In genomic region chr8:82865239-82865638, GRCm38 (mm10) we compare ENCODE assay signal across 8 mouse cellular contexts. TPM values are rescaled to one million over a fixed set of nuclear protein-coding genes. Genes with fewer than 3 reads are reported as not detected.
A peak's percentile ranks its signal among the peaks of the same experiment; 100 is the strongest.
DNase-seq lines count a peak whose midpoint lies in the region; ATAC-seq lines count a peak whose summit lies in the region.

No protein-coding gene starts in this region.

- ATAC-seq in megakaryocyte, adult 5-6 weeks (ENCODE audit: poor library complexity, severe bottlenecking), result no peak
- ATAC-seq in intestine, embryonic 16.5 days, result no peak
- no peak for ATAC-seq in neural tube, embryonic 14.5 days (ENCODE audit: low read depth)
- ATAC-seq in activated CD4-positive, CD25-positive, alpha-beta regulatory T cell, adult 4 months, result no peak

- peaks cover 58% of the 10 kb centered on the region for H3K4me1 ChIP-seq in megakaryocyte, embryonic 14.5 days
- peaks cover 4% of the 10 kb centered on the region; the same call in 1 of the 2 replicates for H3K4me1 ChIP-seq in intestine, embryonic 16.5 days (ENCODE audit: control insufficient read depth, insufficient read depth, low read length)
- H3K4me1 ChIP-seq in neural tube, embryonic 14.5 days (ENCODE audit: control insufficient read depth, insufficient read depth, low read length), result peaks cover 12% of the 10 kb centered on the region; the same call in 1 of the 2 replicates

- H3K4me3 ChIP-seq in megakaryocyte, embryonic 14.5 days (replicated peaks), result peak overlapping the region; percentile 100
- H3K4me3 ChIP-seq in intestine, embryonic 16.5 days (ENCODE audit: low read length), result peak overlapping the region; percentile 78
- H3K4me3 ChIP-seq in neural tube, embryonic 14.5 days (ENCODE audit: low read depth, low read length), result peak overlapping the region; percentile 74

- H3K9ac ChIP-seq in intestine, embryonic 16.5 days (ENCODE audit: low read depth, low read length), result no peak overlapping the region
- peak overlapping the region; percentile 93; the same call in 1 of the 2 replicates for H3K9ac ChIP-seq in neural tube, embryonic 14.5 days (replicated peaks; ENCODE audit: low read depth, low read length)

- H3K36me3 ChIP-seq in megakaryocyte, embryonic 14.5 days (replicated peaks; ENCODE audit: low read length), result peaks cover 21% of the 10 kb centered on the region
- no peaks in the 10 kb centered on the region for H3K36me3 ChIP-seq in intestine, embryonic 16.5 days (ENCODE audit: control insufficient read depth, insufficient read depth, low read length)
- no peaks in the 10 kb centered on the region for H3K36me3 ChIP-seq in neural tube, embryonic 14.5 days (ENCODE audit: control insufficient read depth, insufficient read depth, low read length)

- peak; percentile 29 for DNase-seq in cerebellum, adult 11-12 months
- no peak for DNase-seq in cerebellum, postnatal 4 days (ENCODE audit: low spot score in 2 of 2)
- DNase-seq in gastrocnemius, adult 8-10 months (ENCODE audit: low spot score in 2 of 2), result no peak

- H3K9me3 ChIP-seq in megakaryocyte, embryonic 14.5 days, result no peaks in the 10 kb centered on the region
- no peaks in the 10 kb centered on the region for H3K9me3 ChIP-seq in intestine, embryonic 16.5 days (ENCODE audit: control insufficient read depth, low read length)
- no peaks in the 10 kb centered on the region for H3K9me3 ChIP-seq in neural tube, embryonic 14.5 days (ENCODE audit: control insufficient read depth, low read length)

- WGBS in intestine, embryonic 16.5 days, result 34% methylated on average over 5 of the region's 5 CpGs
- 36% methylated on average over 5 of the region's 5 CpGs for WGBS in neural tube, embryonic 14.5 days

- H3K27me3 ChIP-seq in megakaryocyte, embryonic 14.5 days (replicated peaks), result peaks cover 15% of the 10 kb centered on the region
- H3K27me3 ChIP-seq in intestine, embryonic 16.5 days (replicated peaks; ENCODE audit: control insufficient read depth, insufficient read depth, low read length), result no peaks in the 10 kb centered on the region
- no peaks in the 10 kb centered on the region for H3K27me3 ChIP-seq in neural tube, embryonic 14.5 days (ENCODE audit: control insufficient read depth, insufficient read depth, low read length)

- H3K4me2 ChIP-seq in intestine, embryonic 16.5 days (ENCODE audit: low read depth, low read length), result peak overlapping the region; percentile 95
- H3K4me2 ChIP-seq in neural tube, embryonic 14.5 days (ENCODE audit: low read depth, low read length), result peak overlapping the region; percentile 58

- no peak overlapping the region for H3K27ac ChIP-seq in intestine, embryonic 16.5 days (ENCODE audit: low read length)
- H3K27ac ChIP-seq in neural tube, embryonic 14.5 days (ENCODE audit: low read depth, low read length), result no peak overlapping the region

RNA-seq across cellular contexts. Expression of gene Rnf150, which starts 2.1 kb away (rescaled TPM):
- 0.58 and 0.97 TPM in 2 replicates for polyA plus RNA-seq in megakaryocyte, embryonic 14.5 days (2012; ENCODE audit: insufficient read depth, low replicate concordance)
- total RNA-seq in megakaryocyte, adult 5-6 weeks (2015), result 2.2 and 4.0 TPM in 2 replicates
- total RNA-seq in megakaryocyte, adult 5-6 weeks (2017), result 1.8 and 2.1 TPM in 2 replicates
- 0.71 and 0.77 TPM in 2 replicates for polyA plus RNA-seq in intestine, embryonic 16.5 days (2015; fragmentation: Nextera tagmentation; extraction: Ambion mirVana)
- 3.2 and 3.8 TPM in 2 replicates for polyA plus RNA-seq in neural tube, embryonic 14.5 days (2014; fragmentation: Nextera tagmentation; extraction: Ambion mirVana)
- not detected for polyA plus RNA-seq in activated CD4-positive, CD25-positive, alpha-beta regulatory T cell, adult 4 months (2017; shearing (Covaris generic))
- 10 to 100 TPM; 35.8 to 50.2 (median 41.7) TPM for total RNA-seq in gastrocnemius, adult 8-10 months (2022)
